Mouse (Mus musculus) cerebellum, adult (tissue): ENCODE results near the gene Zfp808.
"Not testable (repeated sequence)": the region's sequence is repeated elsewhere in the genome, so short reads cannot be mapped to it uniquely, and the experiment has no call there.

Experiments used
- ATAC-seq: cut with Nextera tagmentation; 2 replicates; pipeline ENCODE4 v1.9.2; 2017; ENCODE audit warnings: mild to moderate bottlenecking, moderate library complexity, mixed read lengths; ENCODE audit not compliant: insufficient number of reproducible peaks, low FRiP score, low TSS enrichment

Gene Zfp808

DNA sequence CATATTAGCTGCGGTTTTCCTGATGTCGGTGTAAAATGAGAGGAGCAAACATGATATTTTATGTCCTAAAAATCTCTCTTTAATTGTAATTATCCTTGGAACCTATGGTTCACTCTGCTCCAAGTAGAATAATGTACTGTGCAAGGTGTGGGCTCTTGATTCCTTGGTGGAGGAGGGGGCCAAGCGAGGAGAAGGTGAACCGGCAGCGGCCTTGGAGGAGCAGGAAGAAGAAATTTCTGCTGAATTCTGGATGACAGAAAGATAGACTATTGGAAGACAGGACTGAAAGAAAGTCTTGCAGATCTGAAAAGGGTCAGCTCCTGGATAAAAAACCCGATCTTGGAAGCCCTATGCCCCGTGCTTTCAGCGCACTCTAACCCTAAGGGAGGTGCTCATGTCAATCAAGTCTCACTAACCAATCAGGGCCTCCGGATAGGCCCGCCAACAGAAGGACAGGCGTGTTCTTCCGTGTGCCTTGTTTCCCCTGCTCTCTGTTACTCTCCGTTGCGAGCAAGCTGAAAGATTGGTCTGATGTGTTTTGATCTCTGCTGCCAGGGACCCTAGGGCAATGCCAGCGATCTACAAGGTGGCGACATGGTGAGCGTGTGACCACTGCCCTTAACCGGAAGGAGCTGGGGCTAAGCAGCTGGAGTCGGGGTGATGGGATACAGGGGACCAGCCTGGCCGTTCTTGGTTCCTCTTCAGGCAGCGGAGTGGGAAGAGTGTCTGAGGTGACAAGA lies at the start of gene Zfp808:
Gene Zfp808 (plus strand): TSS at position 455 of the 740 bp plus-strand sequence.
- peak; percentile 31; the same call in 1 of the 2 replicates for ATAC-seq

DNA sequence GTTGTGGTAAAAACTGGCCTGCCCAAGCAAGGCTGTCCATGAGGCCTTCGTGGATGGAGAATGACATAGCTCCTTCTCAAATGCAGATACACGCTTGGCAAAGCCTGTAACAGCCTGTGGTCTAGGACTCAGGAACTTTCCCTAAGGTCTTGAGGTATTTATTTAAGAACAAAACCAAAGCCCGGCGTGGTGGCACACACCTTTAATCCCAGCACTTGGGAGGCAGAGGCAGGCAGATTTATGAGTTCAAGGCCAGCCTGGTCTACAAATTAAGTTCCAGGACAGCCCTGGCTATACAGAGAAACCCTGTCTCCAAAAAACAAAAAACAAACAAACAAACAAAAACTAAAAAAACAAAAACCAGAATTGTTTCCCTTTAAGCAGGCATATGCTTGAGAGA lies 30.9 kb upstream of the Zfp808 start:
- ATAC-seq = not testable (repeated sequence)

DNA sequence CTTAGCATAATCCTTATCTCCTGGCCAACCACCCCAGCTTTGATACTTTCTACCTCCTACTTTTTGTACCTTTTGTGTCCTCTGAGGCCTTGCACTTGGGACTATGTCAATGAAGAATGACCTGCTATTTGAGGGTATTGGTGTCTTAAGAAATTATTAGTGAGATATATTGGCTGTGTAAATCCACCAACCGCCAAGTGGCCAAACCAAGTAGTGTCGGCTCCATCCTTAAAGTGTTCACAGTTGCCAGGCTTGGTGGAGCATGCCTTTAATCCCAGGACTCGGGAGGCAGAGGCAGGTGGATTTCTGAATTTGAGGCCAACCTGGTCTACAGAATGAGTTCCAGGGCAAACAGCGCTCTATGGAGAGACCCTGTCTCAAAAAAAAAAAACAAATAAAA lies 30.2 kb upstream of the Zfp808 start:
- not testable (repeated sequence) for ATAC-seq

DNA sequence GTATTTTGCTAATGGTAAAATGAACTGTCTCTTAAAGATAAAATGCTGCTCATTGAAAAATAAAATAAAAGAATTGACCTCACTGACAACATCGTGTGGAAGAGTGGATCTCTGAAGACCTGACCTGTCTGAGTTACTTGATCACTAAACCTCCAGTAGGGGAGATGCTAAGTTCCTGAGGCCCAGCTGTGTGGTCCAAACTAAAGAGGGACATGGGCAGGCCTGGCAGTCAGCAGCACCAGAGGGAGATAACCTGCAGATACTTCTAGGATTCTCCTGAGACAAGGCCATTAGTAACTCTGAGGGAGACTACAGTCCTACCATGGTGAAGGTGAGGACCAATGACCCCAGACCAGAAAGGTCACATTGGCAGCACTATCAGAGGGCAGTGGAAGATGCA lies 27.3 kb upstream of the Zfp808 start:
- ATAC-seq = not testable (repeated sequence)

DNA sequence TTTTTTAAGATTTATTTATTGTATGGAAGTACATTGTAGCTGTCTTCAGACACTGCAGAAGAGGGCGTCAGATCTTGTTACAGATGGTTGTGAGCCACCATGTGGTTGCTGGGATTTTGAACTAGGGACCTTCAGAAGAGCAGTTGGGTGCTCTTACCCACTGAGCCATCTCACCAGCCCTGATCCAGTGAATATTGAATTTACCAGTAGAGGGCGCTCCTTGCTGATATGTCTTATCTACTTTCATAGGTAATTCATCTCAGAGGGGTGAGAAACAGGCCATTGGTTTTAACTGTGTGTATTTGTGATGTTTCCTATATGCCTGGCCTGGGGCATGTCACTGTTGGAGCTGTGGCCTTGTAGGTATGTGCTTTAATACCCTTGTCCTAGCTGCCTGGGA lies 13.8 kb upstream of the Zfp808 start:
- ATAC-seq = not testable (repeated sequence)

DNA sequence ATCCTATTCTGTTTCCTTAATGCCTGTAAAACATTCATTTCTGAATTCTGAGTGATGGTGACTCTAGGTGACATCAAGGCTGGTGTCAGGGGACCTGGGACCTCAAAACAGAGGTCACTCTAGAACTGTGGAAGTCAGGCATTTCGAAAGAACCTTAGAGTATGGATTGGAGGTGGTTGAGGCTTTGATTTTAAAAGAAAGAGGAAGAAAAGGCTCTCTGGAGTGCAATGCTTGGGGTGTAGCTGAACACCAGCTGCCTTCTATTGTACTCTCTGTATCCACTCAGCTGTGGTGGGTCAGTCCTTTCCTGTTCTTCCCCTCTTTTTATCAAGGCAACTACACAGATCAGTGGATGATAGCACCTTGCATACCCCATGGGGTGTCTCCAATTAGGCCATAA lies 8.1 kb upstream of the Zfp808 start:
- ATAC-seq = not testable (repeated sequence)

DNA sequence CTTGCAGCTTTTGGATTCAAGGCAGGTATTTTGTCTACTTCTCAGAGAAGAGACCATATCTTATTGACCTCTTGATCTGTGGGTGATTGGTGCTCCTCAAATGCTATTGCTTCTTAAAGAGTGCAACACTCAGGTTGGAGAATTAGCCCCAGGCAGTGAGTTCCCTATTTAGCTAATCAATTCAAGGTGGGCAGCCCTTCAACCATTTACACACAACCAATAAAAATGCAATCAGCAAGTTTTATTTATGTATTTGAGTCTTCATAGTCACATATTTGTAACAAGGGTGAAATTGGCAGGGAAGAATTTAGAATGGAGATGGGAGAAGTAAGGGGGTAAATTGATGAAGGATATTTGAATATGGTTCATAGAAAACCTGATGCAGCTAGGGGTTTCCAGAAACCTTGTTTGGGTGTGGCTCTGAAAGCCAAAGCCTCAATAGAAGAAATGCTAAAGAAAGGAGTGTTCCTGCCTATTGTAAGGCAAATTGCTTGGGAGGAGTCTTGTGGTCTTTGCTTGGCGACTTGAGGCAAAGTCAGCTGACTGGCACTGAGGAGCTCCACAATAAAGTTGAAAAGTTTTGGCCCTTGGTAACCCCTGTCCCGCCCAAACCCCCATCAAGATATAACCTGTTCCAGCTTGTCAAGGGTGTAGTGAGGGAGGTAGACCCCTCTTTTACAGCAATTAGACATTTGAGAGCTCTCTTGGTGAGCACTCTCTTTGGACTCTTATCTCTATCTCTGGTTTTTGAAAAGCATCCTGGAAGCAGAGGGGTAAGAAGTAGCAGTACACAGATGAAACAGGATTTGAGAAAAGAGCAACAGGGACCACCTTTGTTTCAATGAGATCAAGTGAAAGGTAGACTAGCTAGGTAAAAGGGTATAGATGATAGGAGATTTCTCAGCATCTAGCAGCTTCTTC lies 52.4 kb downstream of the Zfp808 start:
- not testable (repeated sequence) for ATAC-seq

DNA sequence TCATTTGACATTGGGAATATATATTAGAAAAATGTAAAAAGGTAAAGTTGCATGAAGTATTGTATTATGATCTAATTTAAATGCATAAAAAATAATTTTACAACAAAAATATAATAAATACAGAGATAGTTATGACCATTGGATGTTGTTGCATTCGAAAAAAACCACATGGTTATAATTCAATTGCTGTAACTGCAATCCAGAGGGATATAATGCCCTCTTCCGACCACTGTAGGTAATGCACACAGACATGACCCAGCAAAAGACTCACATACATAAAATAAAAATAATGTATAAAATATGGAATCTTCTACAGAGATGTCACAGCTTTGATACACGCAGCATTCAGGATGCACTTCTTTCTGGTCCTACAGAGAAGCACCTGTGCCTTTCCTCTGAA lies 115.6 kb downstream of the Zfp808 start:
- no peak for ATAC-seq

DNA sequence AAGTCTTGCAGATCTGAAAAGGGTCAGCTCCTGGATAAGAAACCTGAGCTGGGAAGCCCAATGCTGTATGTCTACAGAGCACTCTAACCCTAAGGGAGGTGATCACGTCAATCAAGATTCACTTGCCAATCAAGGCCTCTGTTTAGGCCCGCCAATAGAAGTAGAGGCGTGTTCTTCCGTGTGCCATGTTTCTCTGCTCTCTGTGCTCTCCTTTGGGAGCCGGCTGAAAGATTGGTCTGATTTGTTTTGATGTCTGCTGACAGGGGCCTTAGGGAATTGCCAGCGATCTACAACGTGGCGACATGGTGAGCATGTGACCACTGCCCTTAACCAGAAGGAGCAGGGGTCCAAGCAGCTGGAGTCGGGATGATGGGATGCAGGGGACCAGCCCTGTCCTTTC lies 125.5 kb downstream of the Zfp808 start:
- ATAC-seq = not testable (repeated sequence)

DNA sequence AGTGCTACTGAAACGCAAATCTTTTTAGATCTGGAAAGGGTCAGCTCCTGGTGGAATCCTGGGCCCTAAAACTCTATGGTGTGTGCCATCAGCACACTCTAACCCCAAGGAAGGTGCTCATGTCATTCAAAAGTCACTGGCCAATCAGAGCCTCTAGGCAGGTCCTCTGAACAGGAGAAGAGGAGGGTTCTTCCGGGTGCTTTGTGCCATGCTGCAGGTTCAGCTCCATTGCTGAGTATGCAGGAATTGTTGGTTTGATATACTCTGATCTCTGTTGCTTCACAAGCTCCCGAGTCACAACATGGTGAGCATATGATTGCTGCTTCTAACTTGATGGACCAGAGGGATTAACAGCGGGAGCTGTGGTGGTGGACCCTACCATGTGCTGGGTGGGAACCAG lies 133.7 kb downstream of the Zfp808 start:
- no peak for ATAC-seq
